Mouse (Mus musculus): Measurements from ENCODE around the gene Cnih3.

DNA sequence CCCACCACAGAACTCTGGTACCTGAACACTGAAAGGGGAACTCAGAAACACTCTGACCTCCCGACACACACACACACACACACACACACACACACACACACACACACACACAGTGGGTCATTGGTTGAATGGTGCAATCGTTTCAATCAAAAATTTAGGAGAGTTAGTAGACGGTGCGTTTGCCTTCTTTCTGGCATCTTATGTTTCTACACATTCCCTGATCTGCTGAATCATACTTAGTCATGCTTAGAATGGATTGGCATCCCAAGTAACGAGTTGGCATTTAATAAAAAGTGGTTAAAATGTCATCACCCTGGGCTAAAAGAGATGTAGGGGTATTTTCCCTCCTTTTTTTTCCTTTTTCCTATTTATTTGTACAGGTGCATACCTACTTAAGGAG lies 3.3 kb downstream of the Cnih3 start:
- TF ChIP-seq GATA1 (IDR thresholded peaks at IDR 0.05; ENCODE audit: borderline replicate concordance, low read length) (no peak), CTCF (IDR thresholded peaks at IDR 0.05; ENCODE audit: low read depth, low read length) (no peak), POLR2AphosphoS5 (IDR thresholded peaks at IDR 0.05; ENCODE audit: insufficient replicate concordance, low read depth, low read length) (no peak), TAL1 (conservative IDR thresholded peaks at IDR 0.05; ENCODE audit: low read depth, low read length) (no peak)

Measured in G1E (cell line).